Mouse (Mus musculus) T-helper 2 cell (primary cell): ENCODE measurements around the gene St5.

Experiments used
- in situ Hi-C: fragments of 300-600 bp; cut with MboI, MseI; formaldehyde crosslinking; loops from one replicate; pipeline ENCODE4 v1.15.1; 2025; ENCODE audit warnings: high pct_unique_total_duplicates

St5 gene

DNA sequence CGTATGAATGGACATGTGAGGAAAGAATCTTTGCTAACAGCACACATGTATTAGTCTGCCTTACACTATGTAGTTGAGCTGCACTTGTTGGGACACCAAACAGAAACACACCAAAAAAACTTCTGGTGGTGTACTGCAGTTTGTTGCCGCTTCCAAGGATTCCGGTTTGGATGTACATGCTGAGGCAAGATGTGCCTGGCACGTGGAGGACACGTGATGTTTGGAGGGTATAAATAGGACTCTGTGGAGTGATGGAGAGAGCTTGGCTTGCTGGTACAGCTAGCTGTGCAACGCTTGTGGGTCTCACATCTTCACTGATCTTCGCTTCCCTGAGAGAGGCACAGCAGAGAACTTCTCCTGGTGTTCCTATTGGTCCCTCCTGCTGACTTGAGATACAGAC is 129.2 kb downstream of the St5 start:
- in situ Hi-C loops = no loop called here

DNA sequence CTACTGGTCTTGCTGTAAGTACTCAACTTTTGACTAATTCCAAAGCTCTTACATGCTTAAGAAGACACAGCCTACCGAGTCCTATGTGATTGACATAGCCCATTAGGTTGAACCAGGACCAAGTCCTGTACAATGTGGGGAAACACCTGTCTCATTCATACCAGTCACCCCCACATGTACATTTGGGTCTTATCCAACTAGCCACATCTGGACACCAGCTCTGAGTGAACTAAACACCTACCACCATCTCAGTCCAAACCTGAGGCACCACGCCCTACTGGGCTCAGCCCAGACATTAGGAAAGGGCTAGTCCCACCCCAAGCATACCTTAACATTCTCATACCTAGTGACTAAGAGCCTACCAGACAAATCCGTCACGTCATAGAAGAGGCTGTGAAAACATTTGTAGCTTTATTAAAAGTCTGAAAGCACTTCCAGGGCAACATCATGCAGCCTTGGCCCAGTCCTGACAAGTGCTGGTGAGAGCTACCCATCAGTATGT is 135.0 kb downstream of the St5 start:
- in situ Hi-C loops = no loop called here

DNA sequence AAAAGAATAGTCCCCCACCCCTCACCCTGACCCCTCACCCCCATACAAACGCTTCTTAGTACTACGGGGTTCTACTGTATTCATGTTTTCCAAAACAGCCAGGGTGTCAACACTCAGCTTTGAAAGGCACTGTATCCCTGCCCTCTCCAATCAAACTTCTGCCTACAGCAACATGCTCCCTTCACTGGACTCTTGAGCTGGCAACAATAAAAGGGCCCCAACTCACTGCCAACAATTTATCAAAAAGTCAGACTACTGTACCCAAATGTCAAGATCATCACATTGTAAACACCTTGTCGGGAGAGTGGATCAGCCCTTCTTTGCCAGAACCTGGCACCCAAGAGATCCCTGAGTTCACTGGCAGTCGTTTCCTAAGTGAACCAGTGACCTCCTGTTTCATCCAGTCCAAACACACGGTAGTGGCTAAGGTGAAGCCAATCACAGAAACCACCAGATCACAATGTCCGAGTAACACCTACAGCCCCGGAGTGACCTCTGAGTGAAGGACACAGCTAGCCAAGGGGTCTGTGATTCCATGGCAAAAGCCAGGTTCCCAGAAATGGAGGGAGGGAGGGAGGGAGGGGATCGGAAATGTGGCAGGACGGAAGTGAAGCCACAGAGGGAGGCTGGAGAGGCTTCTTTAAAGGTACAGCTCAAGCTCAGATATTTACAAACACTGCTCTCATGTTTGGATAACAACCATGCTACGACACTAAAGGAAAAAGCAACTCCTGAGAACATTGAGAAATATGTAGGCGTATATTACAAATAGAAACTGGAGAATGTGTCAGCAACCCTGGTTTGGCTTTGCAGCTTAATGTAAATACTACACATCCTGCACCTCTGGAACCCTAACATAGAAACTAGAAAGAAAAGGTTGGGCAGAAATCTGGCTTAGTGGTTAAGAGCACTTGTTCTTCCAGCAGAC is 136.3 kb downstream of the St5 start:
- in situ Hi-C loops = no loop called here

DNA sequence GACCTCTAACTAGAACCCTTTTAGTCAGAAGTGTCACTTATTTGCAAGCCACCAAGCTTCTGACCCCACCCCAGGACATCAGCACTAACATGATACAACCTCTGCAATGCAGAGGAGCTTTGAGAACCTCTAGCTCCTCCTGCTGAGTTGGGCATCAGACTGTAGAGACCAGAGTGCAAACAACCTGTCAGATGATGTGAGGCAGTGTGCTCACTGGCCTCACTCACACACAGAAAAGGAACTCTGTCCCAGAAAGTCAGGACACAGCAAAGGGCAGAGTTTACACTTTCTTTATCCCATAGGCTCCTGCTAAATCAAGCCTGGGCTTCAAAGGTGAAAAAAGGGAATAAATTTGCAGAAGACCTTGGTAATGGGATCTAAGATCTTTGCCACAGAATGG is 137.1 kb downstream of the St5 start:
- in situ Hi-C loops = no loop called here

DNA sequence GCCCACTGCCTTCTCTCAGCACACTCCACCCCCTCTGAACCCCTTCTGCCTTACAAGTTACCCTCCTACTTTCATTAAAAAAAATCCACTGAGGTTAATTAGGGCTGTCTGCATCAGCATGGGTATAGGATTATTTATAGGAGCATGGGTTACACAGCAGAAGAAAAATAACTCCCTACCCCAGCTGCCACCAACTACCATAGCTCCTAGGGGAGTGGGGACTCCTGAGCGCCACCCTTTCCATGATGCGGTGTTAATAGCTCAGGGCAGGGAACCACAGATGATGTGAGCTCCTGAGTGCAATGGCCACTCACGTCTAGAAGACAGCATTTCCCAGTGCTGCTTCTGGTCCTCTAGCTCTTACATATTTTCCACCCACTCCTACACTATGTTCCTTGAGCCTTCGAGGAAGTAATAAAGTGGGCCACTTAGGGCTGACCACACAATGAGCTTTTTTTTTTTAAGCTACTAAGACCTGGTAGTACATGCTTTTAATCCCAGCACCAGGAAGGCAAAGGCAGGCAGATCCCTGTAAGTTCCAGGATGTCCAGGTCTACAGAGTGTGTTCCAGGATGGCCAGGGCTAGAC is 139.5 kb downstream of the St5 start:
- in situ Hi-C loops = no loop called here

DNA sequence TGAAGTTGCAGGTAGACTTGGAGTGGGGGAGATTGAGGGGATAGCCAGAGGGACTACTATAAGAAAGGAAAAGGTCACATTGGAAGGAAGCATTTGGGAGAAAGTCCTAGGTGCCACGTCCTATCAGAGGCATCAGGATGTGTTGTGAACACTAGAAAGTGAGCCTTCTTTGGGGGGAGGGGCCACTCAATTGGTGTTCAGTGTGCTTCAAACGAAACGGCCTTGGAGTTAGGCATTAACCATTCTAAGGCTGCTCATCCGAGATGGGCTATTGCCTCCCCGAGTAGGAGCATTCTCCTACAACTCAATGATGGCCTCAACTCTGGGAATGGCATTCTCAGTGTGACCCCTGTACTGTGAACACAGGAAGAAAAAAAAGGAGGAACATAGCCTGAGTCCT is 140.7 kb downstream of the St5 start:
- in situ Hi-C loops = no loop called here

DNA sequence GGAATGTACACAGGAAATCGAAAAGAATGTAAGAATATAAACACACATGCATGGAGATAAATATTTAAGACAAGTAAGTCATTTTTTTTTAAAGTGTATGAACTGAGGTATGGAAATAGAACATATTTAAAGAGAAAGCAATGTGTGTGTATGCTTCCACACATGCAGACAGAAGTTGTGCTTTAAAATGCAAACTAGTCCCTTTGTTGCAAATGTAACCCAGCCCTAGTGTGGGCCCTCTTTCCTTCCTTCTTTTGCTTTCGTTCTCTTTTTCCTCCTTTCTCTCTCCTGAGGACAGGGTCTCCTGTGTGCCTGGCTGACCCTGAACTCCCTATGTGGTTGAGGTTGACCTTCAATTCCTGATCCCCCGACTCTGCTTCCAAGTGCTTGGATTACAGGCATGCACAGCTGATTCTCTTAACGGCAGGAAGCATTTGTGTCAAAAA is 141.2 kb downstream of the St5 start:
- in situ Hi-C loops = no loop called here

DNA sequence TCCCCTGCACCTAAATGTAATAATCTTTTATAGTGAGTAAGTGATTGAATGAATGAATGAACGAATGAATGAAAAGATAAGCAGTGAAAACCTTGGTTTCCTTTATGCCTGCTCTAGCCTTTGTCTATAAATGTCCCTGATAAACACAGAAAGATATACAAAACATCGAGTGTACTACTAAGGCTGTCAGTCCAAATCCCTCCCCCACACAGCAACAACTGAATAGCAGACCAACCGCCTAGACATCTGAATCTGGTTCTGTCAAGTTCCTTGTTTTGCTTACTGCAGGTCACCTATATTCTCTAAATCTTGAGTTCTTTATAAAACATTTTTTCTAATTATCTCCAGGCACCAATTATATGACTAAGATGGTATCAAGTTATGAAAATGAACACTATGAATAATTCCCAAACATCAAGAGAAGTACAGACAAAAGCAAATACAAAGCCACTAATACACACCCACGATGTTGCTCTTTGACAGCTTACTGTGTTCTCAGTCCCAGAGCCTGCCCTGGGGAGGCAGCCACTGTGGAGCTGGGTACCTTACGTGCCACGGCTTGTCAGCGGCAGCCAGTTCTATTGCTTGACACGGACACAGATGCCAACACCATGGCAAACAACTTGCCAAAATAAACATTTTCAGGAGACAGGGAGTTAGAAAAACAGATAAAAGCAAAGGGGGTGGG is 141.8 kb downstream of the St5 start:
- in situ Hi-C loops = no loop called here

DNA sequence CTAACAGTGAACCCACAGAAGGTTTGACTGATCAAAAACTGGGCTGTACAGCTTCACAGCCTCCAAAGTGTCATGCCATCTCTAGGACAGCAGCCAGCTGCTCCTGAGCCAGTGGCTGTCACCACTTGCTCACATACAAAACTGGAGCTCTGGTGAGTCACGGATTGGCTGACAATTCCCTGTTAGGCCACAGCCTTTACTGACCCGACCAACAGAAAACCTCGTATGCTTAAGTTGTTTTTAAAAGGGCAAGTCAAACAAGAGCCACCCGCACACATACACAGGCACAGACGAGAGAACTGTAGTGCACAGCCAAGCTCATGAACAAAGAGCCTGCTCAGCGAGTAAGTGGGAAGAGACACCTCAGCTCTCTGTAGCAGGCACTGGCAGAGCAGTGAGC is 143.9 kb downstream of the St5 start:
- in situ Hi-C loops = no loop called here

DNA sequence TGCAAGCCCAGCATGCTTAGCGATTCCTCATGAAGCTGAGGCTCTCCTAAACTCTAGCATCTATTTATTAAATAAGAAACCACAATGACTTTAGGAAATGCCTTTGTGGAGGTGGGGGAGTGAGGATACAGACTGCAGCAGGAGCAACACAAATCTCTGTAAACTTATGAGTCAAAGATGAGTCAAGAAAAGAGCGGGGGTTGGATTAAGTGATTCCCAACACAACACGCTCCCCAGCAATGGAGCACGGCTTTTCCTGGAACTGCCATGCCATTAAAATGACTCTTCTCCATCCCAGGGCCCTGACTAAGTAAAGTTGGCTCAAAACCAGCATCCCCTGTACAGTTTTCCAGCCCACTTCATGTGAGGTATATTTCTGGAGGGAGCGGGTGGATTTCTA is 156.7 kb downstream of the St5 start:
- in situ Hi-C loops = no loop called here

DNA sequence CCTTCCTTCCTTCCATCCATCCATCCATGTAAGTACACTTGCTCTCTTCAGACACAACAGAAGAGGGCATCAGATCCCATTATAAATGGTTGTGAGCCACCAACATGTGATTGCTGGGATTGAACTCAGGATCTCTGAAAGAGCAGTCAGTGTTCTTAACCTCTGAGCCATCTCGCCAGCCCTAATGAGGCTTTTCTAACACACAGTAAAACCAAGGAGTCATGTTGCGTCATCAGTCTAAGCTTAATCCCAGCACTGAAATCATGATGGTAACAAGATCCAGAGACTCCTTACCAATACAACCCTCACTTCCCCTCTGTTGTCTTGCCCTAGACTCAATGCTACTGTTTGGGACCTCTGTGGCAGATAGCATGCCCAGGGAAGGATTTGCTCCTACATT is 157.2 kb downstream of the St5 start:
- in situ Hi-C loops = no loop called here

DNA sequence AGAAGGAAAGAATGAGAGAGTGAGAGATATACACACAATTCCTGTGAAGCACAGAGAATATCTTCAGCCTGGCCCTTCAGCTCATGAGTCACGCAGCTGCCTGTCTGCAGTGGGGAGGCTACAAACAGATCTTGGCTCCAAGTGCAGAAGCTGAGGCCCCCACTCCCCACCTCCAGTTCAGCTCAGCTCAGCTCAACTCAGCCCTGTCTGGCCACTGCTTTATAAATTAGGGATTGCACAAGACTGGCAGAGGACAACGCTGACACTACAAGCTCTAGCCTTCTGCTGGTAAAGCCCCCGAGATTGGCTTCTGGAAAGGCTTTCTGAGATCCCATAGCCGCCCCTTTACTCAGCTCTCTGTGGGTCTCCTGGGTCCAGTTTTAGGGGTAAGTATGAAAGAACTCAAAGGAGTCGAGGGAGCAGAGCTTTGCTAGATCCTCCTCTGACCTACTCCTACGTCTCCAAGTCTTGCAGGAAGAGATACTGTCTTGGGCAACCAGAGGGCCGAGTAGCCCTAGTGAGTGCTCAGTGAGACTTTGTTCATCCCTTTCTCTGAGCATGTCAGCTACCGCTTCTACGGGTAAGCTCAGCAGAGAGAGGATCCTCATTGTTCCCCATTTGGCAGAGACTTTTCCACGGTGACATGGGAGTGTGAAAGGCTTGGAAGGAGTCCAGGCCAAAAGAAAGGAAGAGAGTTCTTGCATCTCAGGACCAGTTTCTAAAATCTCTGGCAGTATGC is 158.0 kb downstream of the St5 start:
- in situ Hi-C loops = no loop called here

DNA sequence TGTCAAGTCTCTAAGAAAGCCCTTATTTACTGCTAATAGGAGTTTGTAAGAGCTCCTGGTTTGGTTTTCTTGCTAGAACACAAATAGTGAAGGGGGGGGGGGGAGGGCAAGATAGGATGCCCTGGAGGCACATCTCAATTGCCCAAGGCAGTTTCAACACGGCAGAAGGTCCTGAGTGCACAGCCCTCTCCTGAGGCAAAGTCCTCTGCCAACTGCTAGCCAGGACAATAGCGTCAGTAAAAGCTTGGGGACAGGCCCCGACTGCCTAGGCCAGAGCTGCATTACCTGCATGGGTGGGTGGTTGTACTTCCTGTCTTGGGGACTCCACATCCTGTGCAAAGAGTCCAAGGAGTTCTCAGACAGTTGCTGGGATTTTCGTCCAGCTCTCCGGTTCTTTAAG is 158.6 kb downstream of the St5 start:
- in situ Hi-C loops = loop anchor here (5.0 kb wide), 1 partner anchor 68 kb away; no protein-coding TSS in a partner anchor

DNA sequence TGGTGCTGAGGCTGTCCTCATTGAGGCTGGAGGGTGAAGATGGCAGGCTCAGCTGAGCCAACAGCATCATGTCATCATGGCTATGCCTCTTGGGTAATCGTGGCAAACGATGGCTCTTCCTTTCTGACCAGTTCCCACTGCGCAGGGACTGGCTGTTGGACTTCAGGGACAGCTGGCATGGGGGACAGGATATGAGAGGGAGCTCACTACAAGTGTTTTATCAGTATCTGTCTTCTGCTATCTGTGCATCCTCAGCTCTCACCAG is 161.1 kb downstream of the St5 start:
- in situ Hi-C loops = loop anchor here (5.0 kb wide), 1 partner anchor 70 kb away; no protein-coding TSS in a partner anchor

DNA sequence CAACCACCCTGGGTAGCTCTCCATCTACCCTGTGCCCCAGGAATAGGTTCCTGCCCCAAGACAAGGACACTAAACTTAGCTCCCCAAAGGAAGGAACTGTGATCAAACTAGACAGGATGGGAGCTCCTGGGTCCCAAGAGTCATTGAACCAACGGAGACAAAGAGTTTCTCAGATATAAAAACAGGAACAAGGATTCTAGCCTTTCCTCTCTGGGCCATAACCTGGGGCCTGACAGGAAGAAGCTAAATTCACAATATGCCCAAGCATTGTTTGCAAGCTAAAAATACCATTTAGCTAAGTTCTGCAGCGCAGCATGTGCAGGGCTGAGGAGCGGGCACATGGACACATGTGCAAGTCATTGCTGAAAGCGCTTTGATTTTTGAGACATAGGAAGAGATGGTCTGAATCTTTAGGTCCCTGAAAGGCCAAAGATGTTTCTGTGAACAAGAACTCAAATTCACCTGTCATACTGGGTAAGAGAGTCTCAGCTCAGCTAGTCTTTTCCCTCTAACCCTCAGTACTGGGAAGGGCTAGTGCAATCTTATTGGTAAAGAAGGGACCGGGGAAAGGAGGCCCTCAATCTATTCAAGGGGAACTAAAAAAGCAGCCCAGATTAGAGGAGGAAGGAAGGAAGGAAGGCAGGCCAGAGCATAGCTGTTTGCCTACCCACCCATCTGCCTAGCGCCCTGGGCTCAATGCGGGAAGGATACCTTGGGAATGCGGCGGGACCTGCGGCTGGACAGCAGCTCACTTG is 161.6 kb downstream of the St5 start:
- in situ Hi-C loops = loop anchor here (5.0 kb wide), 1 partner anchor 71 kb away; no protein-coding TSS in a partner anchor

DNA sequence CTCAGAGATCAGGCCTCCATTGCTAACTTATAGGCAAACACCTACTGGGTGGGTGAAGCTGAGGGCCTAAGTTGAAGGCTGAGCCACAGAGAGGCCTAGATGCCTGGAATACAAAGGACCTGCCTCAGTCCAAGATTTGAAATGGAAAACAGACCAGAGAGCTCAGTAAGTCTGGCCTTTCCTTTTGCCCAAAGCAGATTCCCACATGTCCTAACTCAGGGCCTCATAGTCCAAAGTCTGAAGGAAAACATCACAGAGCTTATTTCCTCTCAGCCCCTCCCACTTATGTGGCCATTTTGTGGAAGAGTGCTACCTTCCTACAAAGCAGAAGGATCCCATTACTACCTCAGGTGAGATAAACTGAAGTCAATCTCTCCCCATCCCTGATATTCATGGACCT is 162.5 kb downstream of the St5 start:
- in situ Hi-C loops = loop anchor here (5.0 kb wide), 1 partner anchor 71 kb away; no protein-coding TSS in a partner anchor

DNA sequence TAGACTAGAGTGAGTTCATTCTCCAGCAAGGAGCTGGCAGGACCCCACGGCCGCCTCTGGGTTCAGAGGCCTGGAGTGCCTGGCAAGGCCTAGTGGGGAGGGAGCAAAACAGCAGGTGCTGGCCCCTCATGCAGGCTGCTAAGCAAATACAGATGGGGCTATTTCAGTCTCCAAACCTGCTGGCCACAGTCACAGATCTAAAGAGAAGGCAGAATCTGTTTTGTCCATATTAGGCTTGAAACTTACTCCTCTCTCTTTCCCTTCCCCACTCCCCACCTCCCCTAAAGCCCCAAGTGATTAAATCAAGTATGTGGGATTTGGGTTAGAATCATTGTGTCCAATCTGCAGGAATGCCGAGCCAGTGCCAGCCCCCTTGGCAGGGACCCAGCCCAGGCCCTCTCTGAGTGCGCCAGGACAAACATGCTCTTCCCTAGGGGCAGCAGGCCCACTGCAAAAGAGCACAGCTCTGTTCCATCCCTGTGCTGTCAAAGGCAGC is 166.9 kb downstream of the St5 start:
- in situ Hi-C loops = no loop called here

DNA sequence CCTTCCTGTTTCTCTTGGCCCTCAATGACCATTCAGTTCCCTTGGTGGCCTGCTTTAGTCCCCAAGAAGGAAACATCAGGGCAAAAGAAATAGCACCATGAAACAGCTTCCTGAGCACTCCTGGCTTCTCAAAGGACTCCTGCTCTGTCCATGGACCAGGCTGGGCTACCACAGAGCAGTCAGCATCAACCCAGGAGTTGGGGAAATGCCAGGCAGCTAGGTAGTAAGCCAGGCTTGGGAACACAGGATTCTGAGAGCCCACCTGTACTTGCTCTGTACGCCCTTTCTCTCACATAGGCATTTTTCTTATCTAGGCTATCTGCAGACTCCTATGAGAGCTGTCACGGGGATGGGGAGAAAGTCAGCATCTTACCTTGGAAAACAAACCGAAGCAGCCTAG is 168.5 kb downstream of the St5 start:
- in situ Hi-C loops = no loop called here

DNA sequence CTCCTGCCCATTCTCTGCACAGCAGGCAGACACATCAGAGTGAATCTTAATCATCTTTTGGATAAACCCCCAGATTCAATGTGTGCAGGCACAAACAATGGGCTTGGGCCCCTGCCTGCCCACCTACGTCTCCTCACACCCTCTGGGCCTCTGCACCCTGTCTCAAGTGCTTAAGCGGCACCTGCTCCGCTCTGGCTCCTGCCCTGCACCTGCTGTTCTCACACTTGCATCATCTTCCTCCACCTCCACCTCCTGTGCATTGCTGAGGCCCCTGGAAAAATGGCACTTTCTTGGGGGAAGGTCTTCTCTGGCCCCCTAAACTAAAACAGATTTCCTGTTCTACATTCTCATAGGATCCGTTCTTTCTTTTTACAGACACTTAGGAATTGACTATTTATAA is 169.5 kb downstream of the St5 start:
- in situ Hi-C loops = no loop called here

DNA sequence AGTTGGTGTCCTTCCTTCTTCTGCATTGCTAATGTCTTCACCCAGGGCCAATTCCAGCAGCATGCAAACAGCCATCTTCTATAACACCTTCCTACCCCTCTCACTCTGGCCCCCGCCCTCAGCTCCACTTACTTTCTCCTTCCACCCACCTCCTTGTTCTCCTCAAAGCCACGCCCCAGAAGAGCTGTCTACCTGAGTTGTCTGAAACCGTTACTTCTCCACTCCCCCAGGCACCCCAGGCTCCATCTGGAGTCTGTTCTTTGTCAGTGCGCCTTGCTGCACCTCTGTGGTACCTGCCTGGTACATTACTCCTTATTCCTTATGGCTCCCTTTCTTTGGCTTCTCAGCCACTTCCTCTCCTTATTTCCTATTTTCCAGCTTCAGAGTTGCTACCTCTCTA is 170.3 kb downstream of the St5 start:
- in situ Hi-C loops = no loop called here

DNA sequence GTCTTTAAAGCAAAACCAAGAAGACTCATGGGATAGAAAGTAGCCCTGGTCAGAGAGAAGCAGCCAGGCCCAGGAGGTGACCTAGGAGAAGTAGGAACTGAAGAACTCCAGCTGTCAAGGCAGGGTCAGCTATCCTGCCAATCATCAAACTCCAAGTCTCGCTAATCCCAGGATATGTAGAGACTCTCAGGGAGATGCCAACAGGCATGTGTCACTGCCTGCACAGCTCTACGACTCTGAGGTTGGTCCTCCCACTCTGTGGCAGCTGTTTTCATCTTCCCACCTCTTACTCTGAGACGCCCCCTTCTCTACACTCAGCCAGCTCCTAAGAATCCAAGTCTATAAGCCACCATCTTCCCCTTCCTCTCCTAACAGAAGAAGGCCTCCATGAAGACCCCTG is 170.7 kb downstream of the St5 start:
- in situ Hi-C loops = no loop called here
